Mouse (Mus musculus): Measurements from ENCODE around the gene Rfx8.

Gene Rfx8

GRCm38 (mm10) chr1:39644333-39644732 is 76.5 kb downstream of the Rfx8 start:
- no peak for DNase-seq

DNA sequence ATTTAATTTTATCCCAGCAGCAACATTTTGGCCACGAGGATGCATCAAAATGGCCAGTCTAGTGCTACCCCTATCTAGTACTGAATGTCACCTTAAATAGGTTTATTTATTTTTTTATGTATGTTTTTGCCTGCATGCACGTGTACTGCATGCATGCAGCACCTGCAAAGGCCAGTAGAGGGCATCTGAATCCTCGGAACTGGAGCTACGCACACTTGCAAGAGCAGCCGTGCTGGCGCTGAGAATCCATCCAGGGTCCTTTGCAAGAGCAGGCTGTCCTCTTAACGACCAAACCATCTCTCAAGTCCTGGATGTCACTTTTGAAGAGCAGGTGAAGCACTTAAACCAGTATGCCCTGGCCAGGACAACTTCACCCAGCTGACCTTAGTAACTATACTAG is 79.1 kb downstream of the Rfx8 start:
- DNase-seq = no peak

GRCm38 (mm10) chr1:39637139-39637538 is 83.7 kb downstream of the Rfx8 start:
- DNase-seq = no peak

- no peak for DNase-seq
Observed at GRCm38 (mm10) chr1:39636660-39637059, 84.1 kb downstream of the Rfx8 start.

DNA sequence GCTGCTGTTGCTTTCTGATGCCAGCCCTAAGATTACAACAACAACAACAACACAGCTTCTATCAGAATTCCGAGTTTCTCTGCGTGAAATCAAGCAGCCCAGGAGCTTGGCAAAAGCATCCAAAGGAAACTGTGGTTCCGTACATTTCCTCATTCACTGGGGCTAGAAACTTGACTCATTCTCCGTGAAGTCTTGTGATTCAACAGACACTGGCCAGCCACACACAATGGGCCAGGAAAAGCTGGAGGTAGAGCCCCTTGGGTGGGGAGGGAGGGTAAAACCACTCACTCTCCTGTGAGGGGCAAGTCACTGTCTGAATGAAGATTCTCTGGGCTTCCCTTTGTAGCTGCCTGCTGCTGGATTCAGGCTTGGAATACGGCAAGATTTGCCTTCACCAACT is 84.6 kb downstream of the Rfx8 start:
- DNase-seq = no peak

GRCm38 (mm10) chr1:39628606-39629005 is 92.2 kb downstream of the Rfx8 start:
- DNase-seq = no peak

- no peak for DNase-seq
Observed at GRCm38 (mm10) chr1:39625491-39625890, 95.3 kb downstream of the Rfx8 start.

GRCm38 (mm10) chr1:39623729-39624128 is 97.1 kb downstream of the Rfx8 start:
- no peak for DNase-seq

DNA sequence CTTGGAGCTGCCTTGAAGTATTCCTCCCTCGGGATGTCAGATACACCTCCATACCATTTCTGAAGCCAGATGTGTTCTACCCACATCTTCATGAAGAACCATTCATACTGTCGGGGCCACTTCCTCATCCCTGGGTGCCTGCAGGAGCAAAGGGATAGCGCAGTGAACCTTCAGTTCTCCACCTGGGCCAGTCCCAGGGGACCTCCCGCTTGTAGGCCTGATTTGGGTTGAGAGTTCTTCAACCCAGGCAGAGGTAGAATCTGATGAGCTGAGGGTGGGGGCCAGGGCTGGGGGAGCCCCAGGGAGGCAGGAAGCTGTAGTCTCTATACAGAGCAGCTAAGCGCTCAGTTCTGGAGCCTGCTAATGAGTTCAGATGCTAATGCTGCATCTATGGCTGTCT is 97.7 kb downstream of the Rfx8 start:
- no peak for DNase-seq

GRCm38 (mm10) chr1:39618524-39618923 is 102.3 kb downstream of the Rfx8 start:
- no peak for DNase-seq

DNA sequence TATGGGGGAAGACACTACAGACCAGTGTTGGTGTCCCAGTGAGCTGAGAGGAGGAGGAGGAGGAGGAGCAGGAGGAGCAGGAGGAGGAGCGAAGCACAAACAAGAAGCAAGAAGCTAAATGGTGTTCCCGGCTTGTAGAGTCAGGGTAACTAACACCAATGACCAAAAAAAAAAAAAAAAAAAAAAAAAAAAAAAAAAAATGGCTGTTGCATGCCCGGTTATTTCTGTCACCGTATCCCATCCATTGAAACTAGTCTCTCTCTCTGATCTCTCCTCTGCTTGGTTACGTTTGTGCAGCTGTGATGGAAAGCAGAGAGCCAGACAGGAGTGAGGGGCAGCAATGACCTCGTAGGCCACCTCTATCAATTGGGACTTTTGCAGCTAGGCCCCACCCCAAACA is 105.3 kb downstream of the Rfx8 start:
- DNase-seq = no peak

Data from B cell, adult 2 months (primary cell).